Mouse (Mus musculus) embryonic facial prominence, embryonic 14.5 days (tissue): Measurements from ENCODE around the gene Pou2f2. TPM values are rescaled to one million over a fixed set of nuclear protein-coding genes. Genes with fewer than 3 reads are reported as not detected.

ENCODE experiments used
- ATAC-seq: fragments of 200-750 bp; cut with Nextera tagmentation; 2 replicates; pipeline ENCODE4 v1.8.0; 2017; ENCODE audit warnings: low read depth, moderate number of reproducible peaks, moderate TSS enrichment
- DNase-seq: peaks from one replicate; pipeline ENCODE4 v3.0.0-alpha.2; 2015; ENCODE audit warnings: low spot score
- H3K27ac ChIP-seq: fragments of 300-500 bp; sonication (generic); replicated peaks from 2 replicates; pipeline ENCODE4 v1.5.1; 2014; ENCODE audit warnings: low read depth, mild to moderate bottlenecking, low read length, moderate library complexity
- H3K27me3 ChIP-seq: fragments of 300-500 bp; sonication (generic); replicated peaks from 2 replicates; pipeline ENCODE4 v1.6.1; 2014; ENCODE audit warnings: low read length; ENCODE audit not compliant: control insufficient read depth, insufficient read depth
- H3K36me3 ChIP-seq: fragments of 300-500 bp; sonication (generic); 2 replicates; pipeline ENCODE4 v1.6.1; 2014; ENCODE audit warnings: low read length, mixed read lengths; ENCODE audit not compliant: control insufficient read depth, insufficient read depth
- H3K4me1 ChIP-seq: fragments of 300-500 bp; sonication (generic); 2 replicates; pipeline ENCODE4 v1.6.1; 2014; ENCODE audit warnings: antibody characterized with exemption, low read length; ENCODE audit not compliant: control insufficient read depth, insufficient read depth
- H3K4me2 ChIP-seq: fragments of 300-500 bp; sonication (generic); 2 replicates; pipeline ENCODE4 v1.6.1; 2014; ENCODE audit warnings: low read depth, mild to moderate bottlenecking, low read length, moderate library complexity, mixed read lengths
- H3K4me3 ChIP-seq: fragments of 300-500 bp; sonication (generic); 2 replicates; pipeline ENCODE4 v1.5.1; 2014; ENCODE audit warnings: low read depth, mild to moderate bottlenecking, low read length
- H3K9ac ChIP-seq: fragments of 300-500 bp; sonication (generic); 2 replicates; pipeline ENCODE4 v1.6.1; 2014; ENCODE audit warnings: low read depth, mild to moderate bottlenecking, low read length, moderate library complexity, mixed read lengths
- H3K9me3 ChIP-seq: fragments of 300-500 bp; sonication (generic); 2 replicates; pipeline ENCODE4 v1.6.1; 2016; ENCODE audit warnings: low read length; ENCODE audit not compliant: control insufficient read depth
- WGBS: fragments of 180-500 bp; shearing (Covaris S2); extraction: QIAGEN DNeasy Blood & Tissue Kit; methylation state at CpG from one replicate; pipeline ENCODE4 v1.1.7; 2014; 5-methylcytosine and 5-hydroxymethylcytosine counted together
- polyA plus RNA-seq: library from polyadenylated mRNA; unstranded; fragments of >200 nt; fragmentation: Nextera tagmentation; extraction: Ambion mirVana; gene quantifications from 2 replicates; pipeline ENCODE4 v1.2.1, GENCODE M21; 2014

Pou2f2 gene
- polyA plus RNA-seq, 1 experiment from 2014 or later, result 1.5 TPM

DNA sequence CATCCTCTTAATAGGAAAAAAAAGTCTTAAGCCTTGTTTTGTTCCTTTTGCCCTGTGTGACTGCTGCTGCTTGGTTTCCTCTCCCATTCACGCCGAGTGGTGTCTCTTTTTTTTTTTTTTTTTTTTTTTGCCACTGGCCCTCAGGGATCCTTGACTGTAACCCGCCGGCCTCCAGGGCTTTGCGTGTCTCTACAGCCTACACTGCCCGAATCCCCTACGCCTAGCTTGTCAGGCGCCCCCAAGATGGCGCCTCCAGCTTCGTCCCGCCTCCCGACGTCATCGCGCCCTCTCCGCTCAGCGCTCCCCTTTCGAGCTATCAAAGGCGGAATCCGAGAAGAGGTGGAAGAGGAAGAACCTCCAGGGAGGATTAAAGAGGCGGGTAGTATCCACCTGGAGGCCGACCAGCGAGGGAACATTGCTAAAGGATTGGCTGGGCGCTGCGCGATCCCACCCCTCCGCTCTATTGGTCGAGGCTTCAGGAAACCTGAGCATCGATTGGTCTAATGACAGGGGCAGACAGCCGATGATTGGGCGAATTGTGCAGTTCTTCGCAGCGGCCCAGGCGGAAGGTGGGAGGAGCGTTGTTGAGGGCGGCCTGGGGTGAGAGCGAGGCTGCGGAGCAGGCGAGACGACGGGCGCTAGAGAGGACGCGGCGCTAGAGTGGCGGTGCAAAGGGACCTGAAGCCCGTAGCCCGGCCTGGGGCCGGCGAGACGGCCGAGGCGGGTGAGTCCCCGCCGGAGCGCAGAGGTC lies 102.7 kb downstream of the Pou2f2 start:
- H3K9ac ChIP-seq, result peak overlapping the region; percentile 94
- peak overlapping the region; percentile 86 for H3K4me3 ChIP-seq
- under 1% methylated on average over 55 of the region's 56 CpGs for WGBS
- peaks cover 17% of the 10 kb centered on the region for H3K4me1 ChIP-seq
- peak overlapping the region; percentile 93 for H3K27ac ChIP-seq
- peak; percentile 100 for DNase-seq
- peak; percentile 98 for ATAC-seq
- H3K27me3 ChIP-seq, result no peaks in the 10 kb centered on the region
- H3K4me2 ChIP-seq, result peak overlapping the region; percentile 84
- H3K36me3 ChIP-seq, result peaks cover 25% of the 10 kb centered on the region
- no peaks in the 10 kb centered on the region for H3K9me3 ChIP-seq

DNA sequence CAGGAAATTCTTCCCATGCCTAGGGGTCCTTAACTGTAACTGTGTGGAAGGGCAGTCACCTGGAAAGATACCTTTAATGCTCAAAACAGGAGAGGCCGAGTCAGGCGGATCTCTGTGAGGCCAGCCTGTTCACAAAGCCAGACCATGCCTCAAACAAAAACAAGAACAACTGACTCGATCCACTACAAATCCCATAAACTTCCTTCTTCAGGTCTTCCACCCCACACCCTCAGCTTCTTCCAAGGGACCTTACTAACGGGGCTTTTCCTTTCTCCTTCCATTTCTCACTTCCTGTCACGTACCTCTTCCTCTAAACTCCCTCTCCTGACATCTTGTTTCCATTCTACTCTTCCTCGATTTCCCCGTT lies 103.2 kb downstream of the Pou2f2 start:
- Histone ChIP-seq H3K4me1 (peaks cover 21% of the 10 kb centered on the region), H3K27ac (peak overlapping the region; percentile 89), H3K27me3 (no peaks in the 10 kb centered on the region), H3K4me3 (peak overlapping the region; percentile 45), H3K4me2 (peak overlapping the region; percentile 70), H3K9me3 (no peaks in the 10 kb centered on the region), H3K36me3 (peaks cover 20% of the 10 kb centered on the region), H3K9ac (peak overlapping the region; percentile 69)
- DNase-seq (no peak), ATAC-seq (no peak)
- 21% methylated on average over 7 of the region's 7 CpGs for WGBS

DNA sequence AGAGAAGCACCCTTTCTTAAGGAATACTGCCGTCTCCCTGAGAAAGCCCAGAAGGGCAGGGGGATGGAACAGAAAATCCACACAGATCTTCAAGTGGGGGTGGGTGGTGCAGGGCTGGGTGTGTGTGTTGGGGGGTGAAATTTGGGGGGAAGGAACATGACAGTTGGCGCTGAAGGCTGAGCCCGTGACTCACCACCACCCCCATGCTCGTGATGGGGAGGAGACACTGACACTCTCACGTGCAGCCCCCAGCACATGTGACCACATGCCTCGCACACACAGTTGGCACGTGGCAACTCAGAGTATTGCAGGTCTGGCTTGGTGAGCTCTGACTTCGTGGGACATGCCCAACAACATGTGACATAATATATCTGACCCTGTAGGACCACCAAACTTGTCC lies 105.6 kb downstream of the Pou2f2 start:
- H3K4me2 ChIP-seq, result no peak overlapping the region
- ATAC-seq (no peak), DNase-seq (no peak)
- H3K9ac ChIP-seq, result no peak overlapping the region
- peak overlapping the region; percentile 82 for H3K27ac ChIP-seq
- 68% methylated on average over 7 of the region's 8 CpGs for WGBS
- no peaks in the 10 kb centered on the region for H3K9me3 ChIP-seq
- no peak overlapping the region for H3K4me3 ChIP-seq
- H3K36me3 ChIP-seq, result no peaks in the 10 kb centered on the region
- H3K27me3 ChIP-seq, result no peaks in the 10 kb centered on the region
- H3K4me1 ChIP-seq, result peaks cover 29% of the 10 kb centered on the region

- H3K4me2 ChIP-seq, result peak overlapping the region; percentile 72
- ATAC-seq (peak; percentile 6; the same call in 1 of the 2 replicates), DNase-seq (peak; percentile 90)
- H3K9ac ChIP-seq, result peak overlapping the region; percentile 77
- peaks cover 8% of the 10 kb centered on the region for H3K36me3 ChIP-seq
- peak overlapping the region; percentile 50 for H3K4me3 ChIP-seq
- 2% methylated on average over 14 of the region's 33 CpGs for WGBS
- no peaks in the 10 kb centered on the region for H3K27me3 ChIP-seq
- H3K27ac ChIP-seq, result peak overlapping the region; percentile 82
- H3K4me1 ChIP-seq, result peaks cover 21% of the 10 kb centered on the region; the same call in 1 of the 2 replicates
- no peaks in the 10 kb centered on the region for H3K9me3 ChIP-seq
Measured at GRCm38 (mm10) chr7:25072716-25073390, 106.7 kb downstream of the Pou2f2 start.

DNA sequence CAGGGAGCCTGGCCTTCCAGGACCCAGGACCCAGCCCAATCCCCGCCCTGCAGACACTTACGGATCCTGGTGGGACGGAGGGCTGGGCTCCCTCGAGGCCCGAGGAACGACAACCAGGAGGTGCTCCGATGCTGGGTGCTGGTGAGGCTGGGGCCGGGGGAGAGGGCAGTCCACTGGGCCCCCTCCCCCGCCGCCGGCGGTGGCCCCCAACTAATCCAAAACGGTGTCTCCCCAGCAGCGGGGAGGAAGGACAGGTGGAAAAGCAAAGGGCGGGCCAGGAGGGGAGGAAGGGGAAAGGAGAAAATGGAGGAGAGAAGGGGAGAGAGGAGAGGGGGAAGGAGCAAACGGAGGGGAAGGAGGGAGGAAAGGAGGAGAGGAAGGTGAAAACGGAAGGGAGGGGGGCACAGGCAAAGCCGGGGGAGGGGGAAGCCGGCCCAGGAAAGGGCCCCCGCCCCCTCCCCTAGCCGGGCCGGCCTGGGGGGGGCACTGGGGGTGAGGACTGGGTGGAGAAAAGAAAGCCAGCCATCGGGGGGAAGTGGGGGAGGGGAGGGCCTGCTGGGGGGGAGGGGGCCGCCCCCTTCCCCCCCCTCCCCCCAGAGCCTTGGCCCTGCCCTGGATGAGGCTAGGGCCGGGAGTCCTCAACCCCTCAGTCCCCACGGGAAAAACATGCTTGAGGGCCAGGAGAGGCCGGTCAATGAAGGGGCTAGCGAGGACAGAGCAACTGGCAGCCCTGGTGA lies 107.4 kb downstream of the Pou2f2 start, which contains the start of the genes Grik5 and Zfp574:
Gene Grik5 (minus strand): TSS at position 368 of the 737 bp plus-strand sequence.
Gene Zfp574 (plus strand): TSS at position 589 of the 737 bp plus-strand sequence.
- Histone ChIP-seq H3K4me1 (peaks cover 21% of the 10 kb centered on the region; the same call in 1 of the 2 replicates), H3K4me2 (peak within 1 kb of the TSS; percentile 72), H3K9ac (peak within 1 kb of the TSS; percentile 77), H3K36me3 (peaks cover 15% of the 10 kb centered on the region), H3K9me3 (no peaks in the 10 kb centered on the region), H3K4me3 (peak within 1 kb of the TSS; percentile 50), H3K27ac (peak within 1 kb of the TSS; percentile 82), H3K27me3 (no peaks in the 10 kb centered on the region)
- WGBS, result 2% methylated on average over 22 of the region's 28 CpGs
- DNase-seq (peak; percentile 37), ATAC-seq (no peak)

DNA sequence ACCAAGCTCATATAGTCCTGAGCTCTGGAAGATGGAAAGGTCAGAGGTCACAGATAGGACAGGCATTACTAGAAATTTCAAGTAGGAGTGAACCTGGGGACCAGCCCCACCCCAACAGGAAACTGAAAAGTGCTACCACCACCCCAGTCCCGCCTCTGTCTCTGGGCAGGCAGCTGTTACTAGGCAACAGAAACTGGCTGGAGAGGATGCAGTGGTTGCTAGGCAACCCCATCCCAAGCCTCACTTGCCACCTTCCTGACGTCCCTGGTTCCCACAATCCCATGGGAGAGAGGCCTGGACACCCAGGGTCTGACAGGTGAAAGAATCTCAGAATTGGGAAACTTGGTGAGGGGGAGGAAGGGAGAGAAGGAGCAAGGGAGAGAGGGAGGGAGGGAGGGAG lies 110.8 kb downstream of the Pou2f2 start:
- H3K9me3 ChIP-seq, result no peaks in the 10 kb centered on the region
- peaks cover 45% of the 10 kb centered on the region for H3K36me3 ChIP-seq
- DNase-seq, result no peak
- no peak overlapping the region for H3K4me2 ChIP-seq
- 31% methylated on average over 2 of the region's 2 CpGs for WGBS
- ATAC-seq, result no peak
- no peak overlapping the region for H3K27ac ChIP-seq
- peaks cover 19% of the 10 kb centered on the region; the same call in 1 of the 2 replicates for H3K4me1 ChIP-seq
- no peak overlapping the region for H3K9ac ChIP-seq
- H3K27me3 ChIP-seq, result no peaks in the 10 kb centered on the region
- no peak overlapping the region for H3K4me3 ChIP-seq

GRCm38 (mm10) chr7:25067909-25068656 lies 111.4 kb downstream of the Pou2f2 start:
- H3K4me3 ChIP-seq, result no peak overlapping the region
- H3K9me3 ChIP-seq, result no peaks in the 10 kb centered on the region
- H3K4me2 ChIP-seq, result no peak overlapping the region
- peaks cover 52% of the 10 kb centered on the region for H3K36me3 ChIP-seq
- no peak overlapping the region for H3K9ac ChIP-seq
- no peak overlapping the region for H3K27ac ChIP-seq
- ATAC-seq (no peak), DNase-seq (no peak)
- H3K27me3 ChIP-seq, result no peaks in the 10 kb centered on the region
- WGBS, result 84% methylated on average over 22 of the region's 22 CpGs
- peaks cover 13% of the 10 kb centered on the region; the same call in 1 of the 2 replicates for H3K4me1 ChIP-seq

- peaks cover 59% of the 10 kb centered on the region for H3K36me3 ChIP-seq
- no peak for ATAC-seq
- H3K4me1 ChIP-seq, result peaks cover 12% of the 10 kb centered on the region; the same call in 1 of the 2 replicates
- H3K4me2 ChIP-seq, result no peak overlapping the region
- H3K27ac ChIP-seq, result no peak overlapping the region
- no peak overlapping the region for H3K9ac ChIP-seq
- H3K4me3 ChIP-seq, result no peak overlapping the region
- no peak for DNase-seq
- no peaks in the 10 kb centered on the region for H3K9me3 ChIP-seq
- 92% methylated on average over 7 of the region's 7 CpGs for WGBS
- H3K27me3 ChIP-seq, result no peaks in the 10 kb centered on the region
Measured at GRCm38 (mm10) chr7:25067338-25067737, 112.2 kb downstream of the Pou2f2 start.
